In genomic region chr4:3083161-3084020, GRCm38 (mm10) we compare ENCODE assay signal across 8 mouse cellular contexts.
DNase-seq lines count a peak whose midpoint lies in the region; ATAC-seq lines count a peak whose summit lies in the region.

No protein-coding gene starts in this region.

- H3K27me3 ChIP-seq in lung, embryonic 15.5 days, result no peaks in the 10 kb centered on the region
- no peaks in the 10 kb centered on the region for H3K27me3 ChIP-seq in hindbrain, embryonic 14.5 days (ENCODE audit: control insufficient read depth, insufficient read depth, low read length)
- no peaks in the 10 kb centered on the region for H3K27me3 ChIP-seq in megakaryocyte, embryonic 14.5 days (replicated peaks)
- no peaks in the 10 kb centered on the region for H3K27me3 ChIP-seq in stomach, embryonic 16.5 days (ENCODE audit: control insufficient read depth, insufficient read depth, low read length)

- no peaks in the 10 kb centered on the region for H3K4me1 ChIP-seq in lung, embryonic 15.5 days
- H3K4me1 ChIP-seq in hindbrain, embryonic 14.5 days (replicated peaks; ENCODE audit: control insufficient read depth, insufficient read depth, low read length), result no peaks in the 10 kb centered on the region
- no peaks in the 10 kb centered on the region; the same call in 1 of the 2 replicates for H3K4me1 ChIP-seq in megakaryocyte, embryonic 14.5 days
- H3K4me1 ChIP-seq in stomach, embryonic 16.5 days (ENCODE audit: control insufficient read depth, insufficient read depth, low read length), result no peaks in the 10 kb centered on the region

- peaks cover 25% of the 10 kb centered on the region for H3K9me3 ChIP-seq in lung, embryonic 15.5 days
- peaks cover 84% of the 10 kb centered on the region for H3K9me3 ChIP-seq in hindbrain, embryonic 14.5 days (ENCODE audit: control insufficient read depth, low read length)
- H3K9me3 ChIP-seq in megakaryocyte, embryonic 14.5 days, result peaks cover 76% of the 10 kb centered on the region
- H3K9me3 ChIP-seq in stomach, embryonic 16.5 days (replicated peaks; ENCODE audit: control insufficient read depth, low read length), result peaks cover 64% of the 10 kb centered on the region

- WGBS in lung, embryonic 15.5 days, result 49% methylated on average over 8 of the region's 8 CpGs
- 54% methylated on average over 8 of the region's 8 CpGs for WGBS in hindbrain, embryonic 14.5 days
- WGBS in stomach, embryonic 16.5 days, result 55% methylated on average over 8 of the region's 8 CpGs

- H3K9ac ChIP-seq in lung, embryonic 15.5 days, result no peak overlapping the region
- H3K9ac ChIP-seq in hindbrain, embryonic 14.5 days, result no peak overlapping the region
- no peak overlapping the region for H3K9ac ChIP-seq in stomach, embryonic 16.5 days (ENCODE audit: low read length)

- no peak for DNase-seq in lung, postnatal 25 days (ENCODE audit: low spot score)
- DNase-seq in hindbrain, embryonic 14.5 days (ENCODE audit: low spot score), result peak; percentile 37
- no peak for DNase-seq in adrenal gland, postnatal 36 days
- DNase-seq in right cerebral cortex, postnatal 4 days, result no peak

- no peak overlapping the region for H3K4me3 ChIP-seq in lung, embryonic 15.5 days
- no peak overlapping the region for H3K4me3 ChIP-seq in hindbrain, embryonic 14.5 days (replicated peaks; ENCODE audit: low read length)
- H3K4me3 ChIP-seq in megakaryocyte, embryonic 14.5 days (replicated peaks), result peak overlapping the region; percentile 2
- H3K4me3 ChIP-seq in stomach, embryonic 16.5 days (replicated peaks; ENCODE audit: low read length), result no peak overlapping the region

- H3K27ac ChIP-seq in lung, embryonic 15.5 days, result no peak overlapping the region
- no peak overlapping the region for H3K27ac ChIP-seq in hindbrain, embryonic 14.5 days
- H3K27ac ChIP-seq in stomach, embryonic 16.5 days (ENCODE audit: low read length), result no peak overlapping the region

- peak; percentile 25 for ATAC-seq in lung, embryonic 15.5 days (ENCODE audit: borderline replicate concordance, extremely low read depth, low FRiP score, low TSS enrichment)
- ATAC-seq in erythroblast, adult 5-6 weeks (replicated peaks; ENCODE audit: low FRiP score, poor library complexity, severe bottlenecking), result peak; percentile 33
- ATAC-seq in hindbrain, embryonic 14.5 days (ENCODE audit: low FRiP score), result peak; percentile 50
- ATAC-seq in stomach, embryonic 16.5 days (ENCODE audit: insufficient read depth, low FRiP score), result peak; percentile 31

- no peak overlapping the region for H3K4me2 ChIP-seq in lung, embryonic 15.5 days
- no peak overlapping the region for H3K4me2 ChIP-seq in hindbrain, embryonic 14.5 days (replicated peaks)
- H3K4me2 ChIP-seq in stomach, embryonic 16.5 days (ENCODE audit: low read depth, low read length), result no peak overlapping the region

- H3K36me3 ChIP-seq in lung, embryonic 15.5 days, result no peaks in the 10 kb centered on the region
- no peaks in the 10 kb centered on the region for H3K36me3 ChIP-seq in hindbrain, embryonic 14.5 days (replicated peaks; ENCODE audit: control insufficient read depth, insufficient read depth)
- no peaks in the 10 kb centered on the region for H3K36me3 ChIP-seq in megakaryocyte, embryonic 14.5 days (replicated peaks; ENCODE audit: low read length)
- no peaks in the 10 kb centered on the region for H3K36me3 ChIP-seq in stomach, embryonic 16.5 days (ENCODE audit: control insufficient read depth, insufficient read depth, low read length)
